Mouse (Mus musculus): Measurements from ENCODE around the gene Clpsl2. TPM values are rescaled to one million over a fixed set of nuclear protein-coding genes. Genes with fewer than 3 reads are reported as not detected.

Clpsl2 gene
- polyA plus RNA-seq, 1 experiment = not detected

DNA sequence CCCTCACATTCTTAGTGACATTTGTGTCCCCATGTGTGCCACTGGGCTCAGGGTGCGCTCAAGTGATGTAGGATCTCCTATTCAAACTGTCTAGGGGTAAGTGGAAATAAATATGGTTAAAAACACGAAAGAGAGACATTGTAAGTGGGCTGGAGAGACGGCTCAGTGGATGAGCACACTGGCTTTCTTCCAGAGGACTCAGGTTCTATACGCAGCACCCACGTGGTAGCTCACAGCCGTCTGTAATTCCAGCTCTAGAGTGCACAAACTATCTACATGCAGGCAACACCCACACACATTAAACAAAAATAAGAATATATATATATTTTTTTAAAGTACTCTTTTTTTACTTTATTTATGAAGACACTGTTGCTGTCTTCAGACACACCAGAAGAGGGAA, 23.7 kb downstream of the Clpsl2 start:
- H3K4me3 ChIP-seq (ENCODE audit: insufficient read depth, low read length) = no peak overlapping the region
- H3K4me1 ChIP-seq (ENCODE audit: control insufficient read depth, insufficient read depth, low read length) = no peaks in the 10 kb centered on the region; the same call in 1 of the 2 replicates
- H3K27ac ChIP-seq (ENCODE audit: insufficient read depth, low read length) = no peak overlapping the region
- TF ChIP-seq CTCF (IDR thresholded peaks at IDR 0.05; ENCODE audit: extremely low read depth, insufficient read depth, low read length) (no peak), POLR2A (IDR thresholded peaks at IDR 0.05; ENCODE audit: extremely low read depth, insufficient read depth, low read length) (no peak)

DNA sequence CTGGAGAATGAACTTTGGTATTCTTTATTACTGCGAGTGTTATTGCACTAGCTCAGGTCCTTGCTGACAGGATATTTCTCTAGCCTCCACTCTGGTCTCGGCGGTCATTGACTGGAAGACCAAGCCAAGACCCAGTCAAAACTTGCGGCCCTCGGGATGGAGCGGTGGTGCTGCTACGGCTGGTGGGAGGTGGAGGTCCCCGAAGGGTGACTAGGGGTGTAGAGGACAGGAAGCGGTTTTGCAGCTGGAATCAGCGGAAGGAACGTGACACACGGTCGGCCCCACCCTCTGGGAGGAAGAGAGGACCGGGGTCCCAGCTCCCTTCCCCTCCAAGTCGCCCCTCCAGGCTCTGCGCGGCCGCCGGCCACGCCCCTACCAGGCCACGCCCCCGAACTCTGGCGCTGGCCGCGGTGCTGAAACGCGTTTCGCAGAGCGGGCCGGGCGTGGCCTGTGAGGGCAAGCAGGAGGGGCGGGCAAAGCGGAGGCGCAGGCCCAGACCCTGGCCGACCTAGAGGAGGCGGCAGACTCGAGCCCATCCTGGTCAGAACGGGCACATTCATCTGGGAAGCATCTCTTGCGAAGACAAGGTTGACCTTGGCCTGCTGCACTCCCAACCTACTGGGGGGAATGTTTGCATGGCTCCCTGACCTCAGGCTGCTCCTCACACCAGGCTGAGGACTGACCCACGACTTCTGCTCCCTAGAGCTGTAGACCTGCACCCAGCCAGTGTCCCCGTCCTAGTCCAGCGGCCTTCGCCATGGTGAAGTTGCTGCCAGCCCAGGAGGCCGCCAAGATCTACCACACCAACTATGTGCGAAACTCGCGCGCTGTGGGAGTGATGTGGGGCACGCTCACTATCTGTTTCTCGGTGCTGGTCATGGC, 26.3 kb downstream of the Clpsl2 start, which contains the start of gene Lhfpl5:
Lhfpl5 (plus strand) TSS at position 398 of the 882 bp plus-strand sequence.
- TF ChIP-seq POLR2A (IDR thresholded peaks at IDR 0.05; ENCODE audit: extremely low read depth, insufficient read depth, low read length) (no peak), CTCF (IDR thresholded peaks at IDR 0.05; ENCODE audit: extremely low read depth, insufficient read depth, low read length) (no peak)
- peak within 1 kb of the TSS; percentile 37 for H3K4me3 ChIP-seq (ENCODE audit: insufficient read depth, low read length)
- no peak within 1 kb of the TSS for H3K27ac ChIP-seq (ENCODE audit: insufficient read depth, low read length)
- no peaks in the 10 kb centered on the region; the same call in 1 of the 2 replicates for H3K4me1 ChIP-seq (ENCODE audit: control insufficient read depth, insufficient read depth, low read length)

DNA sequence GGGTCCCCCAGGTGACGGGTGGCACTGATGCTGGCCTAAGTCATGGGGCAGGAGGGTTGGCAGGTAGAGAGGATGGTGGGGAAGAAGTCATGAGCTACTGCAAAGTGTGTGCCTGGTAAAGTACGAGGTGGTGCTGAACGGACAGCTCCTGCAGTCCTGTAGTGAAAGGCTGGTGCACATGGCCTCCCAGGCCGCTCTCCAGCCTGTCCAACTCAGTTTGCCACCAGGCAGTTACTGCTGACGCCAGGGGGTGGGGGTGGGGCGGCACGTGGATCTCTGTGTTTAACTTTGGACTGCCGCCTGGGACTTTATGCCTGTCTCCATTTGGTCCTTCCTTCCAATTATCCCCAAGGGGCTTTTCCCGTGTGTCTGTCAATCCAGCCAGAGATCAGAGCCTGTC, 31.2 kb downstream of the Clpsl2 start:
- H3K27ac ChIP-seq (ENCODE audit: insufficient read depth, low read length) = no peak overlapping the region
- H3K4me1 ChIP-seq (ENCODE audit: control insufficient read depth, insufficient read depth, low read length) = no peaks in the 10 kb centered on the region; the same call in 1 of the 2 replicates
- H3K4me3 ChIP-seq (ENCODE audit: insufficient read depth, low read length) = no peak overlapping the region
- TF ChIP-seq POLR2A (IDR thresholded peaks at IDR 0.05; ENCODE audit: extremely low read depth, insufficient read depth, low read length) = no peak
- TF ChIP-seq CTCF (IDR thresholded peaks at IDR 0.05; ENCODE audit: extremely low read depth, insufficient read depth, low read length) = no peak

DNA sequence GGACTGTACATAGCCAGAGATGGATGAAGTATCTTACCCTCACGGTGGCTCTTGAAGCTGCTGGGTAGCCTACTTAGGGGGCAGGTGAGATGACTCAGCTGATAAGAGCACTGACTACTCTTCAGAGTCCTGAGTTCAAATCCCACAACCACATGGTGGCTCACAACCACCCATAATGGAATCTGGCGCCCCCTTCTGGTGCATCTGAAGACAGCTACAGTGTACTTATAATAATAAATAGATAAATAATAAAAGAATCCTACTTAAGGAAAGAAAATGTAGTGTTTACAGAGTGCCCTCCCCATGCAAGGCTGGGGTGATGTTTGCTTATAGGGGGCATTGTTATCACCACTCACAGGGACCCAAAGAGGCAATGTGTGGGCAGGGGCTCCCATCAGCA, 31.8 kb downstream of the Clpsl2 start:
- Histone ChIP-seq H3K4me3 (ENCODE audit: insufficient read depth, low read length) (no peak overlapping the region), H3K27ac (ENCODE audit: insufficient read depth, low read length) (no peak overlapping the region), H3K4me1 (ENCODE audit: control insufficient read depth, insufficient read depth, low read length) (no peaks in the 10 kb centered on the region; the same call in 1 of the 2 replicates)
- TF ChIP-seq CTCF (IDR thresholded peaks at IDR 0.05; ENCODE audit: extremely low read depth, insufficient read depth, low read length) (no peak), POLR2A (IDR thresholded peaks at IDR 0.05; ENCODE audit: extremely low read depth, insufficient read depth, low read length) (no peak)

DNA sequence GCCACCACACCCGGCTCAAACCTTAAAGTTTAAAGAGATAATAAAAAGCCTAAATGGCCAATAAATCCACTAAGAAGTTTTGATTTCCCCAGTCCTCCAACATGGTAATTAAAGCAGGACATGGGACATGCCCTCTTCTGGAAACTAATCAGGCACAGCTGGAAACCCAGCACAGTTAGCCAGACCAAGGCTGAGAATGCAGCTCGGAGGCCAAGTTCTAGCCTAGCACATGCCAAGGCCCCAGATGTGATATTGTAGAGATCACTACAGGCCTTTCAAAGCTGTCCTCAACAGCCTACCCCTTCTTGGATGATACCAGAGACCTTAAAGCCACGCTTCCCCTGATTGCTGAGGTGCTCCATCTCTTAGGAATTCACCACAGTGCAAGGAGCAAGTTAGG, 37.3 kb downstream of the Clpsl2 start:
- Histone ChIP-seq H3K4me1 (ENCODE audit: control insufficient read depth, insufficient read depth, low read length) (no peaks in the 10 kb centered on the region), H3K27ac (ENCODE audit: insufficient read depth, low read length) (no peak overlapping the region), H3K4me3 (ENCODE audit: insufficient read depth, low read length) (no peak overlapping the region)
- no peak for TF ChIP-seq CTCF (IDR thresholded peaks at IDR 0.05; ENCODE audit: extremely low read depth, insufficient read depth, low read length)
- TF ChIP-seq POLR2A (IDR thresholded peaks at IDR 0.05; ENCODE audit: extremely low read depth, insufficient read depth, low read length) = no peak

DNA sequence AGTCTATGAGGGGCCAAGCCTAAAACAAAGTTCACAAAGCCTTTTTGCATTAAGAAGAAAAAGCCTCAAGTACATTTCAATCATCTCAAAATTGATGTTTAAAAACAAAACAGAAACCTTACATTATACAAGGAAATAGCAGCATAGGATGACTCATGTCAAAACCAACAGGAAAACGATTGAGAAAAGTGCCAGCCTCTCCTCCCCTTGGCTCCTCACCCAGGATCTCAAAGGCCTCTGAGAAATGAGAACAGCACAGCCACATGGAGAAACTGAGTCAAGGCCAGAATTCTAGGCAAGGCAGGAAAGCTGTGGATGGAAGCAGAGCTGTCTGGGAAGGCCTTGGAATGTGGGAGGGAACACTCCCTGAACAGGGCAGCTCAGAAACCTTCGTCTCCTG, 39.4 kb downstream of the Clpsl2 start:
- TF ChIP-seq POLR2A (IDR thresholded peaks at IDR 0.05; ENCODE audit: extremely low read depth, insufficient read depth, low read length) (no peak), CTCF (IDR thresholded peaks at IDR 0.05; ENCODE audit: extremely low read depth, insufficient read depth, low read length) (no peak)
- Histone ChIP-seq H3K27ac (ENCODE audit: insufficient read depth, low read length) (no peak overlapping the region), H3K4me3 (ENCODE audit: insufficient read depth, low read length) (no peak overlapping the region), H3K4me1 (ENCODE audit: control insufficient read depth, insufficient read depth, low read length) (no peaks in the 10 kb centered on the region)

DNA sequence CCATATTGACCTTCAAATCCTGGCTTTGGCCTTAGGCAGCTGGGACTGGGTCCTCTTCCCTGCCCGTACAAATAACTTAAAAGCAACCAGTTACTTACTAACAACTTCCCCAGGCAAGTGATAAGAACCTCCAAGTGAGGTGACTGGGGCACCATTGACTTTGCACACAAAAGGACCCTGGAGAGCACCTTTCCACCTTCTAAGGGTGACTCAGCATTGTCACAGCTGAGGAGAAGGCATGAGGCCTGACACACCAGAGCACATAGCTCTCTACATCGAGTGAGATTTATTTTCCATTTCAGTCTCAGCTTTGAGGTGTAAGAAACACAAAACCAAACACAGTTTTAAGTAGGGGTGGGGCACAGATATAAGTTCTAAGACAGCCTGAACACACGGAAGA, 41.4 kb downstream of the Clpsl2 start:
- Histone ChIP-seq H3K27ac (ENCODE audit: insufficient read depth, low read length) (no peak overlapping the region), H3K4me1 (ENCODE audit: control insufficient read depth, insufficient read depth, low read length) (no peaks in the 10 kb centered on the region), H3K4me3 (ENCODE audit: insufficient read depth, low read length) (no peak overlapping the region)
- TF ChIP-seq CTCF (IDR thresholded peaks at IDR 0.05; ENCODE audit: extremely low read depth, insufficient read depth, low read length) (no peak), POLR2A (IDR thresholded peaks at IDR 0.05; ENCODE audit: extremely low read depth, insufficient read depth, low read length) (no peak)

DNA sequence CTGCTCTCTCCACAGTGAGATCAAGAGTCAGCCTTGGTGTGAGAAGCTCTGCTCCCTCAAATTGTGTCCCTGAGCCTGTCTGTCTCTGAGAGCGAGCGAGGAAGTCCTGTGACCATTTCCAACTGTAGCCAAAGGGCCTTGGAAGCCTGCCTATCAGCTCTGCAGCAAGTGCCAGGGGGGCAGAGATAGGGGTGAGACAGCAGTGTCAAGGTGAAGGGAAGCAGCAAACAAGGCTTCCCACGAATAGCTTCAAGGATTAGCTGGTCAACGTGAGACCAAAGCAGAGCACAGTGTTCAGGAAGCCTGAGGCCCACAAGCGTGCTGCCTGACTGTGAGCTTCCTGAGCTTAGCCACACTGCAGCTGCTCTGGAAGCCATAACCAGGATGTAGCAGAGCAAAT, 42.3 kb downstream of the Clpsl2 start:
- H3K4me3 ChIP-seq (ENCODE audit: insufficient read depth, low read length) = no peak overlapping the region
- TF ChIP-seq POLR2A (IDR thresholded peaks at IDR 0.05; ENCODE audit: extremely low read depth, insufficient read depth, low read length) (no peak), CTCF (IDR thresholded peaks at IDR 0.05; ENCODE audit: extremely low read depth, insufficient read depth, low read length) (no peak)
- no peaks in the 10 kb centered on the region for H3K4me1 ChIP-seq (ENCODE audit: control insufficient read depth, insufficient read depth, low read length)
- no peak overlapping the region for H3K27ac ChIP-seq (ENCODE audit: insufficient read depth, low read length)

DNA sequence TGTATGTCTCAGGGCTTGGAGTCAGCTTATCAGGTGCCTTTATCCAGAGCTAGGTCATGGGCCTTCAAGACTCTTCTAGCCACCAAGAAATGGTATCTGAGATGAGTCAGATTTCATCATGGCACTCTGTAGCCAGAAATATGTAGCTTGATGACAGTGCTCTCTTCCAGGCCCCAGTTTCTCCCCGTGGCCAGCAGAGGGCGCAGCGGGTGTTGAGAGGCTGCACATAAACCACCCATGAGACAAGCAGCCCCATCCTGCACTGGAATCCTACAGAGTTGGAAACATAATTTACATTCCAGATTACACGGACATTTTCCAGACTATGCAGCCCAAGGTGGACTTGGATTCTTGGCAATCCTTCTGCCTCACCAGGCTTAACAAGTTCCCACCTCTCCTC, 43.8 kb downstream of the Clpsl2 start:
- Histone ChIP-seq H3K27ac (ENCODE audit: insufficient read depth, low read length) (no peak overlapping the region), H3K4me3 (ENCODE audit: insufficient read depth, low read length) (no peak overlapping the region), H3K4me1 (ENCODE audit: control insufficient read depth, insufficient read depth, low read length) (no peaks in the 10 kb centered on the region)
- peak; percentile 69 for TF ChIP-seq CTCF (IDR thresholded peaks at IDR 0.05; ENCODE audit: extremely low read depth, insufficient read depth, low read length)
- TF ChIP-seq POLR2A (IDR thresholded peaks at IDR 0.05; ENCODE audit: extremely low read depth, insufficient read depth, low read length) = no peak

DNA sequence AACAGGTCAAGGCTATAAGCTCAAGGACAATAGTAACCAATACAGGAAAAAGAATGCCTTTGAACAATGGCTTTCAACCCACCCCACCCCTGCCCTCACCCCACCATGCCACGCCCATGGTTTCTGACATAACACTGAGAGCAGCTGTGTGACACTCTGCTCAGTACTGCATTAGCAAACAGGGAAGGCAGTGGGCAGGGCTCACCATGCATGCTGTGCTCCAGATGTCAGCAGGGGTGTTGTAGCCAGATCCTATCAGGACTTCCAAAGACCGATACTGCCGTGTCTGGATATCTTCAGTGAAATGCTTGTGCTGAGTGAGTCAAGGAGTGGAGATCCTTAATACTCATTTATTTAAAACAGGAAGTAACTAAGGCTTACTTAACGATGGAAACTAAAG, 44.8 kb downstream of the Clpsl2 start:
- TF ChIP-seq CTCF (IDR thresholded peaks at IDR 0.05; ENCODE audit: extremely low read depth, insufficient read depth, low read length) (no peak), POLR2A (IDR thresholded peaks at IDR 0.05; ENCODE audit: extremely low read depth, insufficient read depth, low read length) (no peak)
- H3K4me3 ChIP-seq (ENCODE audit: insufficient read depth, low read length) = no peak overlapping the region
- no peak overlapping the region for H3K27ac ChIP-seq (ENCODE audit: insufficient read depth, low read length)
- no peaks in the 10 kb centered on the region for H3K4me1 ChIP-seq (ENCODE audit: control insufficient read depth, insufficient read depth, low read length)
